Mouse (Mus musculus): ENCODE results near the gene Rap1b.

DNA sequence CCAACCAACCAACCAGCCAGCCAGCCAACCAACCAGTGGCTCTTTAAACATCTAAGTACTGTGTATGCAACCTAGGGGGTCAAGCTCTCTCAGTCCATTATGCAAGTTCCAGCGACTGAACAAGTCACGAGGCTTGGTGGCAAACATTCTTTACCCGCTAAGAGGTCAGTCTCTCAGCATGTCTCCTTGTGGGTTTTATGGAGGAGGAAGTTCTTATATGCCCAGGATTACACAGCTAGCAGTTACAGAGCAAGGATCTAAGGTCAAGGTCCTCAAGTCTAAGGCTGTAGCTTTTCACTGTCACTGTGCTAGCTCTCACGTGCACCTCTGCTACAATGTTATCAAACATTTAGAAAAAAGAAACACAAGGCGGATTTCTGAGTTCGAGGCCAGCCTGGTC, 81.2 kb downstream of the Rap1b start:
- TF ChIP-seq CTCF (IDR thresholded peaks at IDR 0.05; ENCODE audit: low read depth) = no peak
- no peak for TF ChIP-seq EP300 (IDR thresholded peaks at IDR 0.05; ENCODE audit: low read depth)

All from heart, postnatal 0 days (tissue).